Mouse (Mus musculus) erythroblast, embryonic 14.5 days (primary cell): ENCODE measurements around the gene Fbxo42.

Experiments used
- GATA1 ChIP-seq: IDR thresholded peaks from 2 replicates; pipeline ENCODE4 v1.6.1; 2012; ENCODE audit warnings: low read length, inconsistent platforms, mixed read lengths
- TAL1 ChIP-seq: IDR thresholded peaks from 3 replicates; pipeline ENCODE4 v1.6.1; 2012; ENCODE audit warnings: low read length, inconsistent platforms, mixed read lengths

DNA sequence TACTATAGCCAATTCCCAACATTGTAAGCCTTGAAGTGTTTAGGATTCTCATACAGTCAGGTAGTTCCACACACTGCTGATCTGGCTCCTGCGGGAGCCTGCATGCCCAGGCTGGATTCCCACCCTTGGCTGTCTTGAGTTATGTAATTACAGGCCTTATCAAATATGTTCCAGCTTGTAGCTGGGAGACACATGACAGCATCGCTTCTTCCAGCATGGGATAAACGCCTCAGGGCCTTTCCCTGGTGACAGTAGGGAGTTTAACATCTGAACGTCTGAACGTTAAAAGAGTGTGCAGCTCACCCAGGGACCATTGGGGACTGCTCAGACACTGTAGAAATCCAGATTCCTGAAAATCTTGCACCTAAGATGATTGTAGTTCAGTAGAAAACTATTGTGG is 28.1 kb downstream of the Fbxo42 start:
- TF ChIP-seq GATA1 (no peak), TAL1 (no peak)
